Mouse (Mus musculus) c-Kit-positive CD71-positive TER-119-positive erythroid progenitor cells, embryonic 14.5 days (primary cell): Measurements from ENCODE around the gene Nckap1.
"Not testable (repeated sequence)": the region's sequence is repeated elsewhere in the genome, so short reads cannot be mapped to it uniquely, and the experiment has no call there.

Experiments used
- DNase-seq: peaks from one replicate; pipeline ENCODE4 v3.0.0-alpha.2; 2013; ENCODE audit warnings: low spot score

Gene Nckap1

GRCm38 (mm10) chr2:80560773-80561172 lies 20.4 kb downstream of the Nckap1 start:
- DNase-seq, result no peak

GRCm38 (mm10) chr2:80559655-80560054 lies 21.5 kb downstream of the Nckap1 start:
- no peak for DNase-seq

GRCm38 (mm10) chr2:80554442-80554841 lies 26.7 kb downstream of the Nckap1 start:
- no peak for DNase-seq

GRCm38 (mm10) chr2:80549704-80550103 lies 31.5 kb downstream of the Nckap1 start:
- no peak for DNase-seq

- no peak for DNase-seq
Observed at GRCm38 (mm10) chr2:80547901-80548300, 33.3 kb downstream of the Nckap1 start.

GRCm38 (mm10) chr2:80542801-80543200 lies 38.4 kb downstream of the Nckap1 start:
- no peak for DNase-seq

GRCm38 (mm10) chr2:80537156-80537555 lies 44.0 kb downstream of the Nckap1 start:
- DNase-seq, result no peak

- DNase-seq, result no peak
Observed at GRCm38 (mm10) chr2:80536608-80537007, 44.6 kb downstream of the Nckap1 start.

- no peak for DNase-seq
Observed at GRCm38 (mm10) chr2:80524275-80524674, 56.9 kb downstream of the Nckap1 start.

- no peak for DNase-seq
Observed at GRCm38 (mm10) chr2:80506051-80506802, 75.0 kb downstream of the Nckap1 start.

- no peak for DNase-seq
Observed at GRCm38 (mm10) chr2:80502132-80502531, 79.0 kb downstream of the Nckap1 start.

GRCm38 (mm10) chr2:80495304-80495703 lies 85.9 kb downstream of the Nckap1 start:
- not testable (repeated sequence) for DNase-seq

GRCm38 (mm10) chr2:80486851-80487250 lies 94.3 kb downstream of the Nckap1 start:
- no peak for DNase-seq

GRCm38 (mm10) chr2:80484951-80485350 lies 96.2 kb downstream of the Nckap1 start:
- no peak for DNase-seq

- no peak for DNase-seq
Observed at GRCm38 (mm10) chr2:80475831-80476230, 105.3 kb downstream of the Nckap1 start.

- DNase-seq, result no peak
Observed at GRCm38 (mm10) chr2:80474247-80474796, 106.9 kb downstream of the Nckap1 start.

- DNase-seq, result no peak
Observed at GRCm38 (mm10) chr2:80465991-80466821, 115.0 kb downstream of the Nckap1 start.

- no peak for DNase-seq
Observed at GRCm38 (mm10) chr2:80461827-80462226, 119.4 kb downstream of the Nckap1 start.
